Mouse (Mus musculus) MN1 (cell line): ENCODE data around the gene Tshz2.
A peak's percentile ranks its signal among the peaks of the same experiment; 100 is the strongest.
"Not testable (repeated sequence)": the region's sequence is repeated elsewhere in the genome, so short reads cannot be mapped to it uniquely, and the experiment has no call there.

Experiments
- DNase-seq: peaks from one replicate; pipeline ENCODE4 v3.0.0-alpha.2; 2016; ENCODE audit warnings: low spot score

The Tshz2 gene

DNA sequence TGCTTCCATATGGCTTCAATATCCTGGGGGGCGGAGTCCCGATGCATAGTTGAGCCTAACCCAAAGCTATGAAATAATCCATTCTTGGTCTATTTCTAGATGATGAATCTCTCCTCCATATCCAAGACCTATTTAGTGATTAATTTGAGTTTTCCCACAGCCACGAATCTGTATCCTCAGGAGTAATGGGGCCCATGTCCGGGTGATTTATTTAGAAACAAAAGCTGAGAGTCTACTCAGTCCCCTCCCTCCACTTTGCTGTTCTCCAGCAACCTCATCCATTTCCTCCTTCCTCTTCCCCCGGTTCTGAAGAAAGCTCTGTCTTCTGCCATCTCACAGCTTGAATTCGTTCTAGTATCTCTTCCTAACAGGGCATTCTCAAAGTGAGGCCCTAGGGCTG lies 125.3 kb downstream of the Tshz2 start:
- DNase-seq = no peak

DNA sequence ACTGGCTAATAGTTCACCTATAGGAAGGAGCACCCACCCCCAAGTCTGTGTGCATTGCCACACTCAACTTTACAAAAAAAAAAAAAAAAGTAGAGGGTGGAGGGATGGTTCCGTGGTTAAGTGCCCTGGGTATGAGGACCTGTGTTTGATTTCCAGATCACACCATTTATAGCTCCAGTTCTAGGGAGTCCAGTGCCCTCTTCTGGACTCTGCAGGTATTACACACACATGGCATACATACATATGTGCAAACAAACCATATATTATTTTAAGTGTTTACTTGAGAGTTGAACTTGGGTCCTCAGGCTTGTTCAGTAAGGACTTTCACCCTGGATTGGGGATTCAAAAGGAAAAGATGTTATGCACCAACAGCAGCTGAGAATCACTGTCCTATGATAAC lies 127.3 kb downstream of the Tshz2 start:
- no peak for DNase-seq

GRCm38 (mm10) chr2:169761726-169762125 lies 128.9 kb downstream of the Tshz2 start:
- DNase-seq = no peak

GRCm38 (mm10) chr2:169762301-169762700 lies 129.5 kb downstream of the Tshz2 start:
- no peak for DNase-seq

DNA sequence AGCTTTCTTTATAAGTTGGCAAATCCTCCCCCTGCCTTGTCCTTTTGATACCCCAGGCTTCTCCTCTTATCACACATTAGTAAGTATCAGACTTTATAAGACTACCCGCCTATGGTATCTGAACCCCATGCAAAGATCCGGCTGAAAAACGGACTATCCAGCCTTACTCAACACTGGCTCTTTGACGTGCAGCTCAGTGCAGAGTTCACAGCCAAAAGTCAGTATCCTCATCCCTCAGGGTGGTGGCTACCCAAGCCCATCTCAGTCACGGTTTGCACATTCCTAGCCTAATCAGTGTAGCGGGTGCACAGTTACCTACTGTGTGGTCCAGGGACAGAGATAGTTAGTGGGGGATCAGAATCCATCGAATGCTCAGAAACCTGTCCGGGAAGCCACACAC lies 130.9 kb downstream of the Tshz2 start:
- DNase-seq = no peak

- no peak for DNase-seq
Measured at GRCm38 (mm10) chr2:169766247-169766646, 133.4 kb downstream of the Tshz2 start.

- DNase-seq = no peak
Measured at GRCm38 (mm10) chr2:169767281-169767680, 134.5 kb downstream of the Tshz2 start.

- no peak for DNase-seq
Measured at GRCm38 (mm10) chr2:169775078-169775477, 142.3 kb downstream of the Tshz2 start.

DNA sequence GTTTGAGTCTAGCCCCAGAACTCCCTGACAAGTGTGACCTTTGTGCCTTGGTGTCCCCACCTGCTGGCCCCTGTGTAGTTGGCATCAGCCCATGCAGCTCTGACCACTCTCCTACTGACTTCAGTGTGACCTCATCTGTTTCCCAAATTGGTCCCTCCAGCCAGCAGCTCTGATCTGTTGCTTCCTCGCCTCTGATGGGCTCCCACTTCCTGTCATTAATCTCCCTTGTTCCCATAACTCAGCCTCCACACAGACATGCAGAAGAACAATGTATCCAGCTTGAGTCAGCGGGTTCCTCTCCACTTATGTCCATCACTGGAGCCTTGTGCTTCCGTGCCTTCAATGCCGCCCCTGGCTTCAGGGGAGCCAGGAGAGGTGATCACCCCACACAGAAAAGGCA lies 144.4 kb downstream of the Tshz2 start:
- no peak for DNase-seq

GRCm38 (mm10) chr2:169777764-169778163 lies 145.0 kb downstream of the Tshz2 start:
- DNase-seq = no peak

GRCm38 (mm10) chr2:169778740-169779345 lies 146.0 kb downstream of the Tshz2 start:
- DNase-seq = no peak

GRCm38 (mm10) chr2:169781671-169782070 lies 148.9 kb downstream of the Tshz2 start:
- DNase-seq = not testable (repeated sequence)

- no peak for DNase-seq
Measured at GRCm38 (mm10) chr2:169782874-169783680, 150.3 kb downstream of the Tshz2 start.

DNA sequence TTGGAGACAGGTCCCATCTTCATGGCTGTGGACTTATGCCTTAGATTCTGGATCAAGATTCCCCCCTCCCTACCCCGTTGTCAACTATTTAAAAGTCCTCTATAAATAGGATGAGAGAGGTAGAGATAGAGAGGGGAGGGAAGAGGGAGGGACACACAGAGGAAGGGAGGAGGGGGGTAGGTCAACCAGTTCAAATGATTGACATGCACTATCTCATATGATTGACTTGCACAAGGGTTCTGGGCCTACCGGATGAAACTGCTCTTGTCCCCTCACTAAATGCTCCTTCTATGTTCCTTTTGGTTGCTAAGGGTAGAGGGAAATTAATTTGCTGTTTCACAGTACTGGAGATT lies 150.8 kb downstream of the Tshz2 start:
- no peak for DNase-seq

GRCm38 (mm10) chr2:169787381-169787780 lies 154.6 kb downstream of the Tshz2 start:
- DNase-seq = peak; percentile 19

DNA sequence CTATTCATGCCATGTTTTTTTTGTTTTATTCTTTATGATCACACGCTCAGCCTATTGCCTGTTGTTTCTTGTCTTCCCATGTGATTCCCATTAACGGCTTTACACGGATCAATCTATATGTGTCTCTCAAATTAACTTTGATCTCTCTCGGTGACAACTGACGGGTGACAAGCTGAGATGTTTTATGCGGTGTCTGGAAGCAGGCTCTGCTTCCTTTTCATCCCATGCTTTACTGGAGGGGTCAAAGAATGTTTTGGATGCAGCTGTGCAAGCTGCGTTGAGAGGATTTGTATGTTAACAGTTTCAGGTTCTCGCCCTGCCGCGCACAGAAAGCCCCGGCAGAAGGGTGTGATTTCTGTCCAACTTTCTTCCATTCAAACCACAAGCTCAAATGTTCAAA lies 155.1 kb downstream of the Tshz2 start:
- no peak for DNase-seq

- DNase-seq = peak; percentile 80
Measured at GRCm38 (mm10) chr2:169790439-169791131, 157.8 kb downstream of the Tshz2 start.

DNA sequence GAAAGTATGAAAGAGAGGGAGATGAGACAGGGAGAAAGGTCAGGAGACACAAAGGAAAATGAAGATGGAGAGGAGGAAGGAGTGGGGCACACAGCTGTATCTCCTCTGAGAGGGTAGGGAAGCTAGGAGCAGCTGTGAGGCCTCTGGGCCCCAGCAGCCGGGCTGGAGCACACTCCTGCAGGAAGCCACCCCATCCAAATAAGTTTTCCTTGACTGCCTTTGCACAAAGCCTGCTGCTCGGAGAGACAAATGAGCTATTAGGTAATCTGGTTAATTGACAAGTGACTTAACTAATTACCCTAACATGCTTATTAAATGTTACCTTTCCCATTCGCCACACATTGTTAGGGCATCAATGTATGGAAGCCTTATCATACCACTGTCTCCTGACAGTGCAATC lies 159.9 kb downstream of the Tshz2 start:
- DNase-seq = no peak

DNA sequence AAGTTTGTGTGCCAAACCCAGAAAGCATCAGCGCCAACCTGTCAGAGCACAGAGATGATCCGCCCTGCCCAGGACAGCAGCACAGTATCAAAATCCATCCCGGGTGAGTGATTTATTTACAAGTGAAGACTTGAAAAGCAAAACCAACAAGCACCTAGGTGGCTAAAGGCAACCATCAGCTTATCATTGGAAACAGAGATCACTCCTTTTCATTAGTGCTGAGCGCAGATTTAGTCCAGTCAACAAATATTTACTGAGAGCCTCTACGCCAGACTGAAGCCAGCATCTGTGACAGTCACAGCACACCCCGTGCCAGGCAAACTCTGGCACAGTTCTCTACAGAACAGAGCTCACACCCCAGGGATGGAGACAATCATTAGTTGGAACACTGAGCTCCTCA lies 169.4 kb downstream of the Tshz2 start:
- no peak for DNase-seq

DNA sequence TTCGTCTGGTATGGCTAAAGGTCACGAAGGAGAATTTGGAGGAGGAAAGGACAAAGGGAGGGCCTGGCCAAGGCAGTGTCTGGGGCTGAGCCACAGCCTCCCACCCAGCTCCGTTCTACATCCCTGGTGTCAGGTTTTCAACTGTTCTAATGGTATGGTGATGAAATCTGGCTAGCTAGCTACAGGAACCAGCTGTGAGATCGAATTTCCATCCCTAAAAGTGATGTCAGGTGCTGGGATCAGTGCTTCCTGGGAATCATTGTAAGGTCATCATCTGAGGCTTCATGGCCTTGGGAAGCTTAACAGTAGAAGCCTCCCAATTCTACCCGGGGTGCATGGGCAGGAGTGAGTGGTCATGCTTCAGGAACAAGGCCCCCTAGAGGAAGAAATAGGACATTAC lies 171.6 kb downstream of the Tshz2 start:
- DNase-seq = no peak

DNA sequence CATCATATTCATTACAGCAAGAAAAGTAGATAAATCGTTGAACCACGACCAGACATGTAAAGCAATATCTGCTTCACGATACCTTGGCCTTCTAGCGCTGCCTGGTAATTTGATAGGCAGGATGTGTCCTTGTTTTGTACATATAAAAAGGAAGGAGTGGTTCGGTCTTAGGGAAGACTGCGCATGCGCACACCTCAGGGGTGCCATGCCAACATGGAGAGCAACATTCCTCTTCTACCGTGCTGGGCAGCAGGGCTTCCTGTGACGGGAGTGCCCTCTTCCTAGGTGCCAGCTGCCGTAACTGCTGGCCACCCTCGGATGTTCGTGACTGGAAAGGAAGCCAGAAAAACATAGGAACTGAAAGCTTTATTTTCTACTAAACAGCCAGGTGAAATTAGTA lies 172.7 kb downstream of the Tshz2 start:
- no peak for DNase-seq

DNA sequence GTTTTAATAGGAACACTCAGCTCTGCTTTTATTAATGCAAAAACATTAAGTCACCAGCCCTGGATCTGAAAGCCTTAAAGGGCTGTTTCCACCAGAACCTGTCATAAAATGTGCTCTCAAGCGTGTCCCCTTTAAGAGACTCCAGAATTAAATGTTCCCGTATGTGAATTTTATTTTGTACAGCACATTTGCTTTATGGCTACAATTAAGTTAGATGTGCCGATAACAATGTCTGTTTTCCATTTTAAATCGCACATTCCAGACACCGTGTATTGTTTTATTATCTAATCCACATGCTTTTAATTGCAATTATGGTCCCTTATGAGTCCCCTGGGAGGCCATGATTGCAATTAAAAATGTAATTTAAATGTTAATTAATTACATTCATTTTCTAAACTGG lies 178.8 kb downstream of the Tshz2 start:
- DNase-seq = peak; percentile 80

GRCm38 (mm10) chr2:169812055-169812454 lies 179.2 kb downstream of the Tshz2 start:
- DNase-seq = no peak
